Mouse (Mus musculus) kidney, adult 9 months (tissue): ENCODE results near the gene Dnhd1.
A peak's percentile ranks its signal among the peaks of the same experiment; 100 is the strongest.
"Not testable (repeated sequence)": the region's sequence is repeated elsewhere in the genome, so short reads cannot be mapped to it uniquely, and the experiment has no call there.

Experiments used
- DNase-seq: peaks from one replicate; pipeline ENCODE4 v3.0.0; 2022

Gene Dnhd1

DNA sequence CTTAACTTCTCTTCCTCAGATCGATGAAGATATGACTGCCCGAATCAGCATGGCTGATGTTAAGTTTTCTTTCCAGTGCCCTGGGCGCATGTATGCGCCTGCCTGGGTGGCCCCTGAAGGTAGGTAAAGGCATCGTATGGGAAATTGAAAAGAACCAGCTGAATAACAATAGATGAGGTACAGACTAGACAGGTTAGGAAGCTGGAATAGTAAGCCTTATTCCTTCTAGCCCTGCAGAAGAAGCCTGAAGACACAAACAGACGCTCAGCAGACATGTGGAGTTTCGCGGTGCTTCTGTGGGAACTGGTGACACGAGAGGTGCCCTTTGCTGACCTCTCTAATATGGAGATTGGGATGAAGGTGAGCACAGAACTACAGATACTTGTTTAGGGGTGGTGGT is 91.4 kb downstream of the Dnhd1 start:
- DNase-seq = no peak

- not testable (repeated sequence) for DNase-seq
These were observed 92.0 kb downstream of the Dnhd1 start for GRCm38 (mm10) chr7:105742539-105743215.

DNA sequence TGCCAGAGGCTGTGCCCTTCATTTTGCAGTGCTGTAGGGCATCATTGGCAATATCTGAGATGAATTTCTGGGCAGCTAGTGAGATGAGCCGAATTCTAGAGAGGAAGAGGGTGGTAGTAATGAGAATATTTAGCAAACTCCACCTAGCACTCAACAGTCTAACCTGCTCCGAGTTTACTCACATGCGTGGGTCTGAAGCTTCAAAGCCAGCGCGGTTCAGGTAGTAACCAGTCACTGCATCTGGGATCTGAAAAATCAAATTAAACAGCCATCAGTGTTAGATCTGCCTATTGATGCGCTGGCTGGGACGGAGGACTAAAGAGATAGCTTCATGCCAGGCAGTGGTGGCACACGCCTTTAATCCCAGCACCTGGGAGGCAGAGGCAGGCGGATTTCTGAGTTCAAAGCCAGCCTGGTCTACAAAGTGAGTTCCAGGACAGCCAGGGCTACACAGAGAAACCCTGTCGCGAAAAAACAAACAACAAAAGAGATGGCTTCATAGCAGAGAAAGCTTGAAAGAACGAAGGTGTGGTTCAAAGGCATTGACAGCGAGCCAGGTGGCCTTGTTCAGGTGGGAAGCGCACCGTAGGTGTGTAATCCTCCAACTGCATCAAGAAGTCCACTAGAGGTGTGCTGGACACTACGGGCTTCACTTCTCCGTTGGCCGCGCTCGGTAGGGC is 92.8 kb downstream of the Dnhd1 start:
- DNase-seq = not testable (repeated sequence)

- DNase-seq = peak; percentile 89
These were observed 93.4 kb downstream of the Dnhd1 start, which contains the start of gene Taf10 for GRCm38 (mm10) chr7:105743926-105744590. Gene Taf10 (minus strand): TSS chr7:105744361.

GRCm38 (mm10) chr7:105747776-105748175 is 97.1 kb downstream of the Dnhd1 start:
- no peak for DNase-seq

DNA sequence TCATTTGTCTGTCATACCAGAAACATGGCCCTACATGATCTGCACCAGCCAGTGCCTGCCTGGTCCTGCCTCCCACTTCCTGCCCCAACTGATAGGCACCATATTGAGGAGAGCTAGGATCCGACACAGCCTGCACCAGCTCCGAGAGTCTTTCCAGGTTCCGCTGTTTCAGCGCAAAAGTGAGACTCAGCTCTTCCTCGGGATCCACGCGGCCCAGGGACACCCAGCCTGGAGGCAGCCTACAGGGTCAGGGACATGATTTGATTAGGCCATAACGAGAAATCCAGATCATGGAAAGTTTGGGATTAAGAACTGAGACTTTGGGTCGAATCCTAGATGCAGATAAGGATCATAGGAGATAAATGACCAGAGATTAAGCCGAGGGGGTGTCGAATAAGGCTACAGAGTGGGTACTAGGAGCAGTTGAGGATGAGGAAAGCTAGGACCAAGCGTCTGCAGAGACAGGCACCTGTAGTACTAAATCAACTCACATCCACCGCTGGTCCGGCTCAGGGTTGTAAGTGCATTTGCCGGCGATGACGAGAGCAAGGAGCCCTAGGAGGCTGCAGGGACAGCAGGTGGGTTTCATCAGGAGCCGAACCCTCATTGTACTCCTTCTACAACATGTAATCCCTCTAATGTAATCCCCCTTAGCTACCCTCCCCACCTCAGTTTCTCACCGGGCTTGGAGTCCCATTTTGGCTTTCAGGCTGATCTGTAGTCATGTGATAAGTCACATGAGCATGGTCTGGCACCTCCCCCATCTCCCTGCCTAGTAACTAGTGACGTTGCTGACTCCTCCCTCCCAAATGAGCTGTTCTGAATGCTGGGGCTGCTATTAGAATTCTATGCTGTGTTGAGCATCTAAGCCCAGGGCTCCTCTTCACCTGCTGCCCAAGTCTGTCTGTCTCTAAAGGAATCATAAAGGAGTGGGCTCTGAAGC is 101.1 kb downstream of the Dnhd1 start, which contains the start of gene Tpp1:
Gene Tpp1, minus strand, starts transcription at position 745 of the 943 bp plus-strand sequence.
- peak; percentile 98 for DNase-seq

GRCm38 (mm10) chr7:105752716-105753115 is 102.1 kb downstream of the Dnhd1 start:
- DNase-seq = no peak

GRCm38 (mm10) chr7:105753281-105753680 is 102.7 kb downstream of the Dnhd1 start:
- DNase-seq = no peak

DNA sequence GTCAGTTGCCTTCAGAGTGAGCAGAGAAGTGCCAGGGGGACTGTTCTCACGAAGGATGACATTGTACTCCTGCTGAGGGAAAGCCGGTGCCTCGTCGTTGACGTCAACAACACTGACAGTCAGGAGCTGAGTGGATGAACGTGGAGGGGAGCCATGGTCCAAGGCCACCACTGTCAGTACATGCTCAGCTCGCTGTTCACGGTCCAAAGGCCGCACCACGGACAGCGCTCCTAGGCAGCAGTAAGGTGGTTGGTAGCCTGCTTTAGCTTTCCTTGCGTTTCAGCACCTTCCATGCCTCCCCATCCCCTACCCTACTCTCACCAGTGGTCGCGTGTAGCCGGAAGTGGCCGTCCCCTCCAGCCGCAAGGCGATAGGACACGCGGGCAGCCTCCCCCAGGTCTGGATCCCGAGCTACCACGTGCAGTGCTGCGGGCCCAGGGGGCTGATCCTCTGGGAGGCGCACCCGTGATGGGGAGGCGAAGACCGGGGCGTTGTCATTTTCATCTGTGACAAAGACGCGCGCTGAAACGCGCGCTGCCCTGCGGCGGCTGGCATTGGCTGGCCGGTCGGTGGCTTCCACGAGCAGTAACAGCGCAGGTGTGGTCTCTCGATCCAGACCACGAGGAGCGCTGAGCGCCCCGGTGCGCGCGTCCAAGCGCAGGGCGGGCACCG is 111.3 kb downstream of the Dnhd1 start:
- DNase-seq = no peak

GRCm38 (mm10) chr7:105762517-105763270 is 112.1 kb downstream of the Dnhd1 start:
- DNase-seq = no peak

GRCm38 (mm10) chr7:105764331-105764730 is 113.7 kb downstream of the Dnhd1 start:
- no peak for DNase-seq

DNA sequence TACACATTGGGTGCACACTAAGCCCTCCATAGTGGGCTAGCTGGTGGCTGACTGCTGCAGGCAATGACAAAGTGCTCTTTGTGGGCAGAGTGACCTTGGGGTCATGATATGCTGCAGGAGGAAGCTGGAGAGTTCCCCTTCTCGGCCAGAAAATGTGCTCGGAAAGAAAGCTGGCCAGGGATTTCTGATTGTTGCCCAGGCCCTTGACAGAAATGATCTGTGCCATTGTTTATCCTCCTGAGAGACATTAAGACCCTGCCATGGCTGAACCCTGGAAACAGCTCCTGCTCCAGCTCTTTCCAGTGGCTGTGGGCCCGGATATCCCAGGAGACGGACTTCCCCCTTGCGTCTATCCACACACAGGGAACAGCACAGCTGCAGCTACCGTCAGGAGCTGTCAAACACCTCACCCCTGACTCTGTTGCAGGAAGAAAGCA is 117.1 kb downstream of the Dnhd1 start:
- DNase-seq = peak; percentile 41

- no peak for DNase-seq
These were observed 119.3 kb downstream of the Dnhd1 start for GRCm38 (mm10) chr7:105769959-105770358.
